Mouse (Mus musculus): ENCODE data around the gene Fam71b. TPM values are rescaled to one million over a fixed set of nuclear protein-coding genes. Genes with fewer than 3 reads are reported as not detected.

The Fam71b gene
- polyA plus RNA-seq, 1 experiment from 2014 or later = not detected

- H3K4me1 ChIP-seq = no peaks in the 10 kb centered on the region
- DNase-seq (ENCODE audit: extremely low spot score, low spot score) = no peak
- H3K36me3 ChIP-seq (replicated peaks) = peaks cover 13% of the 10 kb centered on the region
- no peaks in the 10 kb centered on the region for H3K9me3 ChIP-seq
- WGBS = 84% methylated on average over 13 of the region's 13 CpGs
- no peak overlapping the region for H3K27ac ChIP-seq
- no peaks in the 10 kb centered on the region for H3K27me3 ChIP-seq (ENCODE audit: poor library complexity, severe bottlenecking)
- no peak overlapping the region for H3K4me3 ChIP-seq
Observed at GRCm38 (mm10) chr11:46447644-46448484, 51.5 kb downstream of the Fam71b start.

GRCm38 (mm10) chr11:46449461-46450080 lies 53.2 kb downstream of the Fam71b start:
- Histone ChIP-seq H3K4me3 (no peak overlapping the region), H3K4me1 (no peaks in the 10 kb centered on the region), H3K9me3 (no peaks in the 10 kb centered on the region), H3K36me3 (replicated peaks) (no peaks in the 10 kb centered on the region), H3K27ac (no peak overlapping the region), H3K27me3 (ENCODE audit: poor library complexity, severe bottlenecking) (no peaks in the 10 kb centered on the region)
- WGBS = 86% methylated on average over 11 of the region's 11 CpGs
- no peak for DNase-seq (ENCODE audit: extremely low spot score, low spot score)

- 81% methylated on average over 6 of the region's 6 CpGs for WGBS
- H3K4me3 ChIP-seq = no peak within 1 kb of the TSS
- H3K9me3 ChIP-seq = no peaks in the 10 kb centered on the region
- no peaks in the 10 kb centered on the region for H3K36me3 ChIP-seq (replicated peaks)
- no peak for DNase-seq (ENCODE audit: extremely low spot score, low spot score)
- H3K4me1 ChIP-seq = no peaks in the 10 kb centered on the region
- no peak within 1 kb of the TSS for H3K27ac ChIP-seq
- no peaks in the 10 kb centered on the region for H3K27me3 ChIP-seq (ENCODE audit: poor library complexity, severe bottlenecking)
Observed at GRCm38 (mm10) chr11:46454453-46455045, 58.2 kb downstream of the Fam71b start, which contains the start of gene Havcr2. Havcr2 (plus strand) TSS chr11:46454935.

Other genes with a start within 250 kb of the Fam71b start
- 1.6 and 1.7 TPM in 2 replicates for gene Nipal4, start 230.1 kb upstream of the Fam71b start, polyA plus RNA-seq (2016; fragmentation: Nextera tagmentation; extraction: Ambion mirVana)
- 0.43 and 0.66 TPM in 2 replicates for gene Fndc9, start 161.0 kb upstream of the Fam71b start, polyA plus RNA-seq (2016; fragmentation: Nextera tagmentation; extraction: Ambion mirVana)
- 23.1 and 25.0 TPM in 2 replicates for gene Cyfip2, start 83.7 kb upstream of the Fam71b start, polyA plus RNA-seq (2016; fragmentation: Nextera tagmentation; extraction: Ambion mirVana)
- gene Itk, start 7.0 kb upstream of the Fam71b start, polyA plus RNA-seq (2016; fragmentation: Nextera tagmentation; extraction: Ambion mirVana) = not detected in 2 replicates
- 96.8 and 101 TPM in 2 replicates for gene Med7, start 40.4 kb downstream of the Fam71b start, polyA plus RNA-seq (2016; fragmentation: Nextera tagmentation; extraction: Ambion mirVana)
- gene Havcr2, start 58.4 kb downstream of the Fam71b start, polyA plus RNA-seq (2016; fragmentation: Nextera tagmentation; extraction: Ambion mirVana) = 0.10 TPM in 1 of 2 replicates, not detected in the other
- not detected in 2 replicates for gene Gm12169, start 127.7 kb downstream of the Fam71b start, polyA plus RNA-seq (2016; fragmentation: Nextera tagmentation; extraction: Ambion mirVana)
- gene BC053393, start 175.0 kb downstream of the Fam71b start, polyA plus RNA-seq (2016; fragmentation: Nextera tagmentation; extraction: Ambion mirVana) = not detected in 2 replicates
- gene Dppa1, start 232.7 kb downstream of the Fam71b start, polyA plus RNA-seq (2016; fragmentation: Nextera tagmentation; extraction: Ambion mirVana) = not detected in 2 replicates